Mouse (Mus musculus) spleen, adult 2 months (tissue): Measurements from ENCODE around the gene Mettl5. TPM values are rescaled to one million over a fixed set of nuclear protein-coding genes. Genes with fewer than 3 reads are reported as not detected.

ENCODE experiments used
- DNase-seq, 2 experiments: peaks; one replicate each; pipeline versions ENCODE4 v3.0.0 to v3.0.0-alpha.2; 2012 to 2021; ENCODE audit warnings: low spot score in 2 of 2, low read depth in 1 of 2
- H3K27ac ChIP-seq: fragments of 200-500 bp; 2 replicates; pipeline ENCODE4 v1.5.1; 2012; ENCODE audit warnings: low read length, inconsistent platforms; ENCODE audit not compliant: insufficient read depth
- H3K27me3 ChIP-seq: fragments of 200-500 bp; 2 replicates; pipeline ENCODE4 v1.6.1; 2012; ENCODE audit warnings: mild to moderate bottlenecking, moderate library complexity, low read length, inconsistent platforms; ENCODE audit not compliant: control insufficient read depth, insufficient read depth
- H3K36me3 ChIP-seq: fragments of 200-500 bp; 2 replicates; pipeline ENCODE4 v1.6.1; 2012; ENCODE audit warnings: mild to moderate bottlenecking, low read length, inconsistent platforms; ENCODE audit not compliant: control insufficient read depth, insufficient read depth
- H3K4me1 ChIP-seq: fragments of 200-500 bp; 2 replicates; pipeline ENCODE4 v1.6.1; 2011; ENCODE audit warnings: inconsistent platforms; ENCODE audit not compliant: control insufficient read depth, insufficient read depth, insufficient read length
- H3K4me3 ChIP-seq: fragments of 200-500 bp; 2 replicates; pipeline ENCODE4 v1.5.1; 2011; ENCODE audit warnings: mild to moderate bottlenecking, inconsistent platforms; ENCODE audit not compliant: insufficient read depth, insufficient read length; ENCODE audit errors: extremely low read depth
- CTCF ChIP-seq: fragments of 200-500 bp; IDR thresholded peaks from 2 replicates; pipeline ENCODE4 v1.5.1; 2011; ENCODE audit warnings: mild to moderate bottlenecking, inconsistent platforms; ENCODE audit not compliant: insufficient read depth, insufficient read length, insufficient replicate concordance; ENCODE audit errors: extremely low read depth
- POLR2A ChIP-seq: fragments of 200-500 bp; IDR thresholded peaks from 2 replicates; pipeline ENCODE4 v1.6.1; 2011; ENCODE audit warnings: low read depth, low read length, inconsistent platforms
- WGBS: fragments of 180-500 bp; shearing (Covaris S2); methylation state at CpG from one replicate; pipeline ENCODE4 v1.1.7; 2018; 5-methylcytosine and 5-hydroxymethylcytosine counted together
- polyA plus RNA-seq: library from polyadenylated mRNA; depleted of rRNA; stranded (reverse); fragments of >200 nt; gene quantifications from 2 replicates; pipeline ENCODE4 v1.2.3, GENCODE M21; 2012

Mettl5 gene
- polyA plus RNA-seq, 1 experiment, result 6.0 TPM

- H3K4me1 ChIP-seq, result no peaks in the 10 kb centered on the region; the same call in 1 of the 2 replicates
- H3K4me3 ChIP-seq, result peak overlapping the region; percentile 81
- no peaks in the 10 kb centered on the region for H3K27me3 ChIP-seq
- 0% methylated on average over 13 of the region's 13 CpGs for WGBS
- peak overlapping the region; percentile 79 for H3K27ac ChIP-seq
- peaks cover 3% of the 10 kb centered on the region; the same call in 1 of the 2 replicates for H3K36me3 ChIP-seq
- peak in 1 of 2 experiments; percentile 8 for DNase-seq
- no peak for TF ChIP-seq CTCF
- TF ChIP-seq POLR2A, result no peak
Measured at GRCm38 (mm10) chr2:69860972-69861452, 24.4 kb downstream of the Mettl5 start.

- H3K27me3 ChIP-seq, result no peaks in the 10 kb centered on the region
- H3K27ac ChIP-seq, result no peak overlapping the region
- 89% methylated on average over 1 of the region's 1 CpGs for WGBS
- H3K36me3 ChIP-seq, result no peaks in the 10 kb centered on the region
- TF ChIP-seq POLR2A, result no peak
- TF ChIP-seq CTCF, result no peak
- no peak overlapping the region for H3K4me3 ChIP-seq
- no peaks in the 10 kb centered on the region; the same call in 1 of the 2 replicates for H3K4me1 ChIP-seq
- no peak for DNase-seq
Measured at GRCm38 (mm10) chr2:69857882-69858281, 27.5 kb downstream of the Mettl5 start.

DNA sequence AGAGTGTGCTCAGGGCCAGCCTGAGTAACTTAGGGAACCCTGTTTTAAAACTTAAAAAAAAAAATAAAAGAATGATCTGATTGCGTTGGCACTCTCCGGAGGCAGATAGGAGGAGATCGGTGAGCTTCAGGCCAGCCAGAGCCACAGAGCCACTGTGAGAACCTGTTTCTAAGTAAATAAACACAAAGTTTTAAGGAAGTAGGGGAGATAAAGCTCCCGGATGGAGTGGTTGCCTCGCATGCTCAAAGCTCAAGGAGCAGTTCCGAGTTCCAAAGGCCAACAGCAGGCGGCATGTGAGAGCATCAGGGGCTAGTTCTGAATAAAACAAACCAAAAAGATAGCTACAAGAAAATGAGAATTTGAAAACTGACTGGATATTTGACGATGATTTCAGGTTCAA lies 29.0 kb downstream of the Mettl5 start:
- no peaks in the 10 kb centered on the region for H3K36me3 ChIP-seq
- no peaks in the 10 kb centered on the region for H3K27me3 ChIP-seq
- no peaks in the 10 kb centered on the region for H3K4me1 ChIP-seq
- no peak overlapping the region for H3K27ac ChIP-seq
- TF ChIP-seq CTCF (no peak), POLR2A (no peak)
- WGBS, result 36% methylated on average over 8 of the region's 8 CpGs
- DNase-seq, result no peak
- no peak overlapping the region for H3K4me3 ChIP-seq

GRCm38 (mm10) chr2:69851427-69852058 lies 33.9 kb downstream of the Mettl5 start:
- H3K4me3 ChIP-seq, result no peak overlapping the region
- WGBS, result 77% methylated on average over 2 of the region's 2 CpGs
- DNase-seq, result no peak

GRCm38 (mm10) chr2:69849215-69849614 lies 36.2 kb downstream of the Mettl5 start:
- Histone ChIP-seq H3K27ac (no peak overlapping the region), H3K27me3 (no peaks in the 10 kb centered on the region), H3K4me1 (no peaks in the 10 kb centered on the region), H3K36me3 (no peaks in the 10 kb centered on the region), H3K4me3 (no peak overlapping the region)
- TF ChIP-seq CTCF (no peak), POLR2A (no peak)
- WGBS, result 81% methylated on average over 6 of the region's 6 CpGs
- no peak for DNase-seq

More at GRCm38 (mm10) chr2:69851427-69852058, 33.9 kb downstream of the Mettl5 start:
- TF ChIP-seq CTCF, result no peak
- TF ChIP-seq POLR2A, result no peak
- no peaks in the 10 kb centered on the region for H3K27me3 ChIP-seq
- no peak overlapping the region for H3K27ac ChIP-seq
- H3K36me3 ChIP-seq, result no peaks in the 10 kb centered on the region
- H3K4me1 ChIP-seq, result no peaks in the 10 kb centered on the region

DNA sequence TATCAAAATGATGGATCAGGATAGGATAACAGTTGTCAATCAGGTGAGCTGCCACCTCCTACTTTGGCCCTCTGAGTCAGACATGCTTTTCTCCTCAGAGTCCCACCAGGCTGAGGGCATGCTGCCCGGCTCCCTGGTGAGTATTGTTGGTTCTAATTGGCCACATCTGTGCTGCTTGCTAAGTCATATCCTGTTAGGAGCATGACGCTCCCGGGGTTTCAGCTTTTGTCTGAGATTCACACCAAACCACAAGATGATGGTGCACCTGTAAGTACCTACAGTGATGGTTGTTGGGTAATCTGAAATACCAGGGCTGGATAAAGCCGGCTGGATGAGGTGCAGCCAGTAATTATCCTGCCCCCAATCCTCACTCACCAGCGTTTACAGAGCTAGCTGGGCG lies 45.2 kb downstream of the Mettl5 start:
- no peak overlapping the region for H3K4me3 ChIP-seq
- no peaks in the 10 kb centered on the region for H3K4me1 ChIP-seq
- no peaks in the 10 kb centered on the region for H3K36me3 ChIP-seq
- no peak for DNase-seq
- TF ChIP-seq CTCF, result no peak
- TF ChIP-seq POLR2A, result no peak
- WGBS, result 42% methylated on average over 6 of the region's 6 CpGs
- H3K27ac ChIP-seq, result no peak overlapping the region
- no peaks in the 10 kb centered on the region for H3K27me3 ChIP-seq

- no peak for DNase-seq
- TF ChIP-seq POLR2A (no peak), CTCF (no peak)
- no peak overlapping the region for H3K27ac ChIP-seq
- H3K4me3 ChIP-seq, result no peak overlapping the region
- no peaks in the 10 kb centered on the region for H3K36me3 ChIP-seq
- H3K4me1 ChIP-seq, result no peaks in the 10 kb centered on the region
- no peaks in the 10 kb centered on the region for H3K27me3 ChIP-seq
Measured at GRCm38 (mm10) chr2:69838707-69839106, 46.7 kb downstream of the Mettl5 start.
